In the genomic region with DNA sequence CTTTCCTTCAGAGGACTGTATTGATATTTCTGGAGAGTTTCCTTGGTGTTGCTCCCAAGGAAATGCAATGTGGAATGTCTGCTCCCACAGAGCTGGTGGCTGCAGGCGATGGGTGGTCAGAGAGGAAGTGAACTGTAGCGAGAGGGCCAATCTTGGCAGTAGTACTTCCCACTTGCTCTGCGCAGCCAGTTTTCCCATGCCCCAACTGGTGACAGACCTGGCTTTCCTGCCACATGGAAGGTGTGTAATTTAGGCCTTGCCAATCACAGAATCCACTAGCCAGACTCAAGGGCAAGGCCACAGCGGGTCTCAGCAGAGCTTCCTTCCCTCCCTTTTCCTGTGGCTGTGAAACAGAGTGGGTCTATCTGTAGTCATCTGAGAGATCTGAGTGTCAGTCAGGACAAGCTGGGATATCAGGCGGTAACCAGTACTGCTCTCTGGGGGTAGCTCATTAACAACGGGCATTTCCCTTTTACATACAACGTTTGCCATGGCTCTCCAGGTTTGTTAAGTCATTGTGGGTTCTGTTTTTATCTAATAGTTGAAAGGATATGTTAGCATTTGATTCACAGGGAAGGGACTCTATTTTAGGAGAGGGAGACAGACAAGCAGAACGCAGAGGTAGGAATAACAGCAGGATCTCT, we compare ENCODE assay signal across 15 mouse cellular contexts.
DNase-seq lines count a peak whose midpoint lies in the region; ATAC-seq and TF ChIP-seq lines count a peak whose summit lies in the region.
"Had no signal": no experiment of that assay in that cellular context is flagged by ENCODE, and none has a peak within 500 bp of the region (broad histone marks: within the 10 kb centered on the region; RNA-seq: fewer than 3 reads in every experiment).

No protein-coding gene starts in this region.

- no peak for TF ChIP-seq CTCF in kidney, postnatal 0 days (IDR thresholded peaks at IDR 0.05; ENCODE audit: low read depth)

- H3K4me3 ChIP-seq in kidney, embryonic 16.5 days (ENCODE audit: low read length), result no peak overlapping the region
- H3K4me3 ChIP-seq in kidney, postnatal 0 days (replicated peaks; ENCODE audit: low read depth, low read length), result no peak overlapping the region
- H3K4me3 ChIP-seq: hindbrain, embryonic 15.5 days; neural tube, embryonic 15.5 days had no signal

- no peak overlapping the region for H3K9ac ChIP-seq in kidney, embryonic 16.5 days (replicated peaks; ENCODE audit: low read length)
- H3K9ac ChIP-seq in kidney, postnatal 0 days (ENCODE audit: low read depth, low read length), result no peak overlapping the region
- H3K9ac ChIP-seq: hindbrain, embryonic 15.5 days; neural tube, embryonic 15.5 days had no signal

- H3K27me3 ChIP-seq in kidney, embryonic 16.5 days (ENCODE audit: insufficient read depth, low read length), result no peaks in the 10 kb centered on the region
- H3K27me3 ChIP-seq in kidney, postnatal 0 days (ENCODE audit: insufficient read depth, low read length), result no peaks in the 10 kb centered on the region
- H3K27me3 ChIP-seq: hindbrain, embryonic 15.5 days; neural tube, embryonic 15.5 days had no signal

- WGBS in kidney, embryonic 16.5 days, result 61% methylated on average over 8 of the region's 8 CpGs
- WGBS in kidney, postnatal 0 days, result 57% methylated on average over 8 of the region's 8 CpGs

- DNase-seq in cerebellum, adult 11-12 months, result peak; percentile 49
- DNase-seq in cerebellum, adult 11 months, result no peak
- no peak for DNase-seq in kidney, adult 11 months
- DNase-seq in cerebellum, postnatal 10 days, result peak; percentile 51 to 66
- DNase-seq in kidney, postnatal 0 days (ENCODE audit: low spot score), result no peak
- no peak for DNase-seq in layer of hippocampus, adult 9-10 months (ENCODE audit: low spot score)
- DNase-seq: adrenal gland, adult 2 months; gastrocnemius, postnatal 10 days; lung, postnatal 36 days; retina, postnatal 1 day had no signal

- H3K36me3 ChIP-seq in kidney, embryonic 16.5 days (ENCODE audit: insufficient read depth, low read length), result no peaks in the 10 kb centered on the region
- no peaks in the 10 kb centered on the region for H3K36me3 ChIP-seq in kidney, postnatal 0 days (ENCODE audit: insufficient read depth, low read length)
- H3K36me3 ChIP-seq: hindbrain, embryonic 15.5 days; neural tube, embryonic 15.5 days had no signal

- H3K4me1 ChIP-seq in kidney, embryonic 16.5 days (ENCODE audit: insufficient read depth, low read length), result peaks cover 34% of the 10 kb centered on the region
- peaks cover 24% of the 10 kb centered on the region for H3K4me1 ChIP-seq in kidney, postnatal 0 days (replicated peaks; ENCODE audit: insufficient read depth, low read length)

- H3K4me2 ChIP-seq in kidney, embryonic 16.5 days (replicated peaks; ENCODE audit: low read depth, low read length), result no peak overlapping the region
- H3K4me2 ChIP-seq in kidney, postnatal 0 days (ENCODE audit: low read length), result no peak overlapping the region
- H3K4me2 ChIP-seq: heart, embryonic 11.5 days; neural tube, embryonic 15.5 days had no signal

- no peak; the same call in 1 of the 2 replicates for ATAC-seq in kidney, embryonic 16.5 days (ENCODE audit: low FRiP score, low TSS enrichment)
- ATAC-seq in kidney, postnatal 0 days (replicated peaks; ENCODE audit: low FRiP score, low read depth), result no peak
- no peak for ATAC-seq in erythroid progenitor cell, adult 5-6 weeks (replicated peaks; ENCODE audit: low FRiP score, poor library complexity, severe bottlenecking)

- H3K9me3 ChIP-seq in kidney, embryonic 16.5 days (ENCODE audit: low read length), result no peaks in the 10 kb centered on the region
- no peaks in the 10 kb centered on the region for H3K9me3 ChIP-seq in kidney, postnatal 0 days (replicated peaks; ENCODE audit: low read length)
- H3K9me3 ChIP-seq: hindbrain, embryonic 15.5 days; neural tube, embryonic 15.5 days had no signal

- peak overlapping the region; percentile 54; the same call in 1 of the 2 replicates for H3K27ac ChIP-seq in kidney, embryonic 16.5 days (ENCODE audit: low read length)
- H3K27ac ChIP-seq in kidney, postnatal 0 days, result peak overlapping the region; percentile 60; the same call in 1 of the 2 replicates
- H3K27ac ChIP-seq: hindbrain, embryonic 15.5 days had no signal

Comparison
In these comparisons a context has a peak if more than half of its experiments do, and no peak if none do; other contexts are left out.
1. DNase-seq: peak in cerebellum, adult 11-12 months (single experiment) and cerebellum, postnatal 10 days (2 of 2); none in cerebellum, adult 11 months (single experiment), kidney, adult 11 months (single experiment), kidney, postnatal 0 days (single experiment) and layer of hippocampus, adult 9-10 months (single experiment).